ENCODE assay signal across 14 mouse cellular contexts in genomic region chr5:139411665-139412314, GRCm38 (mm10). TPM values are rescaled to one million over a fixed set of nuclear protein-coding genes. Genes with fewer than 3 reads are reported as not detected.
"Had no signal": no experiment of that assay in that cellular context is flagged by ENCODE, and none has a peak within 500 bp of the region (broad histone marks: within the 10 kb centered on the region; RNA-seq: fewer than 3 reads in every experiment).

No protein-coding gene starts in this region.

- DNase-seq: left cerebral cortex, postnatal 4 days; thymus, adult 18-20 months; thymus, postnatal 14 days had no signal

- H3K4me3 ChIP-seq: layer of hippocampus, adult 2 months; limb, embryonic 13.5 days; midbrain, embryonic 15.5 days; neural tube, embryonic 12.5 days had no signal

- H3K27ac ChIP-seq: layer of hippocampus, adult 2 months; limb, embryonic 13.5 days; liver, embryonic 14.5 days; midbrain, embryonic 15.5 days; neural tube, embryonic 12.5 days; stomach, postnatal 0 days had no signal

- ATAC-seq: hindbrain, embryonic 16.5 days; inflammation-experienced regulatory T-cells, adult 6 months; intestine, postnatal 0 days; midbrain, embryonic 15.5 days had no signal

- H3K36me3 ChIP-seq: midbrain, embryonic 15.5 days had no signal

- H3K9me3 ChIP-seq: limb, embryonic 13.5 days; midbrain, embryonic 15.5 days; neural tube, embryonic 12.5 days had no signal

- H3K4me2 ChIP-seq: limb, embryonic 13.5 days; midbrain, embryonic 11.5 days; midbrain, embryonic 15.5 days; neural tube, embryonic 12.5 days had no signal

- H3K9ac ChIP-seq: limb, embryonic 13.5 days; liver, embryonic 14.5 days; midbrain, embryonic 15.5 days; neural tube, embryonic 12.5 days had no signal

- H3K27me3 ChIP-seq: limb, embryonic 13.5 days; midbrain, embryonic 15.5 days; neural tube, embryonic 12.5 days had no signal

RNA-seq across cellular contexts. Expression of gene C130050O18Rik, which starts 6.7 kb away (rescaled TPM):
- polyA plus RNA-seq: inflammation-experienced regulatory T-cells, adult 6 months had no signal

RNA-seq across cellular contexts. Expression of gene Gper1, which starts 11.2 kb away (rescaled TPM):
- polyA plus RNA-seq: inflammation-experienced regulatory T-cells, adult 6 months had no signal

RNA-seq across cellular contexts. Expression of gene Cyp2w1, which starts 59.4 kb away (rescaled TPM):
- polyA plus RNA-seq: hindbrain, embryonic 16.5 days; inflammation-experienced regulatory T-cells, adult 6 months; liver, adult 2 months; midbrain, embryonic 11.5 days; neural tube, embryonic 12.5 days had no signal
